ENCODE assay signal across 9 mouse cellular contexts in the genomic region with DNA sequence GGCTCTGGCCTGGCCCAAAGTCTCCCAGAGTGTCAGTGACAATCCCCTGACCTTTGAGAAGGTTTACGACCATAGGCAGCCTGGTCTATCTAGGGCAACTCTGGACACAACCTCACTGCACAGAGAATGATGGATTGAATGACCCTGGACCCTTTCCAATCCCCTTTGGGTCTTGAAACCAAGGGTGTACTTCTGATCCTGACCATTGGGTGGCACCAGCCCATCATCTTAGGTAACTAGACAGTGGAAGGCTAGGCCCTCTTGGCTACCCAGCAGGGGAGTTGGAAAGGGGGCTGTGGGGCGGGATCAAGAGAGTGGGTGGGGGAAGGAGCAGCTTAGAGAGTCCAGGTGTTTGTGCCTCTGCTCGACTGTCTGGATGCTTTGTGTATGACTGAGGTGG.
DNase-seq lines count a peak whose midpoint lies in the region; ATAC-seq and TF ChIP-seq lines count a peak whose summit lies in the region.
"Had no signal": no experiment of that assay in that cellular context is flagged by ENCODE, and none has a peak within 500 bp of the region (broad histone marks: within the 10 kb centered on the region; RNA-seq: fewer than 3 reads in every experiment).

No protein-coding gene starts in this region.

- intact Hi-C loops in gastrocnemius, adult 2 months (cut with DNase I) = loop anchor here (5.0 to 10.0 kb wide), 3 partner anchors 295 to 1120 kb away; no protein-coding TSS in a partner anchor

- peak; percentile 81 for ATAC-seq in megakaryocyte-erythroid progenitor cell, adult 5-6 weeks (replicated peaks; ENCODE audit: low FRiP score, low TSS enrichment, poor library complexity, severe bottlenecking)

- no peak overlapping the region for H3K4me3 ChIP-seq in gastrocnemius, adult 2 months
- H3K4me3 ChIP-seq: megakaryocyte, embryonic 14.5 days had no signal

- H3K27ac ChIP-seq in gastrocnemius, adult 2 months = peak overlapping the region; percentile 82

- peak; percentile 63 for DNase-seq in adrenal gland, adult 2 months
- DNase-seq in cerebellum, postnatal 36 days = peak; percentile 19 to 32
- DNase-seq in gastrocnemius, adult 2 months = peak; percentile 92
- DNase-seq in hindlimb bud, embryonic 11.5 days (ENCODE audit: extremely low spot score, low read depth, low spot score) = peak; percentile 33
- DNase-seq in left cerebral cortex, adult 18-20 months (ENCODE audit: low spot score in 2 of 2) = peak; percentile 58 to 80
- peak; percentile 24 to 70 for DNase-seq in spleen, adult 18-20 months
- DNase-seq in MN1 (ENCODE audit: low spot score) = no peak

- TF ChIP-seq CTCF in gastrocnemius, adult 2 months (IDR thresholded peaks at IDR 0.05) = peak; percentile 77
